Mouse (Mus musculus): Measurements from ENCODE around the gene Gpatch8. TPM values are rescaled to one million over a fixed set of nuclear protein-coding genes. Genes with fewer than 3 reads are reported as not detected.

The Gpatch8 gene
- polyA plus RNA-seq, 1 experiment from 2014 or later: 83.7 TPM

GRCm38 (mm10) chr11:102586445-102587130, 30.4 kb upstream of the Gpatch8 start:
- ATAC-seq (ENCODE audit: low read depth): no peak
- no peaks in the 10 kb centered on the region for H3K27me3 ChIP-seq (ENCODE audit: control insufficient read depth, insufficient read depth, low read length)
- H3K9me3 ChIP-seq (ENCODE audit: control insufficient read depth, low read length): no peaks in the 10 kb centered on the region
- WGBS: 94% methylated on average over 4 of the region's 4 CpGs
- H3K27ac ChIP-seq (ENCODE audit: low read depth, low read length): no peak overlapping the region
- H3K4me2 ChIP-seq (ENCODE audit: low read depth, low read length): no peak overlapping the region
- no peak overlapping the region for H3K9ac ChIP-seq (replicated peaks; ENCODE audit: low read depth, low read length)
- 0 out of 2 replicates have a peak, but pooled peaks cover 5% of the 10 kb centered on the region for H3K4me1 ChIP-seq (ENCODE audit: control insufficient read depth, insufficient read depth, low read length)
- H3K36me3 ChIP-seq (ENCODE audit: control insufficient read depth, insufficient read depth, low read length): no peaks in the 10 kb centered on the region
- no peak overlapping the region for H3K4me3 ChIP-seq (ENCODE audit: low read depth, low read length)

- H3K9ac ChIP-seq (replicated peaks; ENCODE audit: low read depth, low read length): no peak overlapping the region
- H3K4me3 ChIP-seq (ENCODE audit: low read depth, low read length): no peak overlapping the region
- WGBS: 23% methylated on average over 5 of the region's 5 CpGs
- H3K36me3 ChIP-seq (ENCODE audit: control insufficient read depth, insufficient read depth, low read length): no peaks in the 10 kb centered on the region
- no peaks in the 10 kb centered on the region for H3K9me3 ChIP-seq (ENCODE audit: control insufficient read depth, low read length)
- no peak for ATAC-seq (ENCODE audit: low read depth)
- no peak overlapping the region for H3K4me2 ChIP-seq (ENCODE audit: low read depth, low read length)
- no peaks in the 10 kb centered on the region for H3K27me3 ChIP-seq (ENCODE audit: control insufficient read depth, insufficient read depth, low read length)
- H3K27ac ChIP-seq (ENCODE audit: low read depth, low read length): no peak overlapping the region
- peaks cover 11% of the 10 kb centered on the region; the same call in 1 of the 2 replicates for H3K4me1 ChIP-seq (ENCODE audit: control insufficient read depth, insufficient read depth, low read length)
Measured at GRCm38 (mm10) chr11:102582736-102583135, 26.5 kb upstream of the Gpatch8 start.

GRCm38 (mm10) chr11:102582016-102582610, 25.9 kb upstream of the Gpatch8 start:
- no peaks in the 10 kb centered on the region for H3K27me3 ChIP-seq (ENCODE audit: control insufficient read depth, insufficient read depth, low read length)
- WGBS: 20% methylated on average over 13 of the region's 13 CpGs
- no peaks in the 10 kb centered on the region for H3K36me3 ChIP-seq (ENCODE audit: control insufficient read depth, insufficient read depth, low read length)
- no peak for ATAC-seq (ENCODE audit: low read depth)
- peaks cover 11% of the 10 kb centered on the region; the same call in 1 of the 2 replicates for H3K4me1 ChIP-seq (ENCODE audit: control insufficient read depth, insufficient read depth, low read length)
- no peaks in the 10 kb centered on the region for H3K9me3 ChIP-seq (ENCODE audit: control insufficient read depth, low read length)
- H3K9ac ChIP-seq (replicated peaks; ENCODE audit: low read depth, low read length): no peak overlapping the region
- no peak overlapping the region for H3K4me3 ChIP-seq (ENCODE audit: low read depth, low read length)
- no peak overlapping the region for H3K4me2 ChIP-seq (ENCODE audit: low read depth, low read length)
- no peak overlapping the region for H3K27ac ChIP-seq (ENCODE audit: low read depth, low read length)

- Histone ChIP-seq H3K9ac (replicated peaks; ENCODE audit: low read depth, low read length) (no peak overlapping the region), H3K36me3 (ENCODE audit: control insufficient read depth, insufficient read depth, low read length) (no peaks in the 10 kb centered on the region), H3K4me3 (ENCODE audit: low read depth, low read length) (no peak overlapping the region), H3K4me1 (ENCODE audit: control insufficient read depth, insufficient read depth, low read length) (peaks cover 11% of the 10 kb centered on the region; the same call in 1 of the 2 replicates), H3K4me2 (ENCODE audit: low read depth, low read length) (no peak overlapping the region), H3K27ac (ENCODE audit: low read depth, low read length) (peak overlapping the region; percentile 6; the same call in 1 of the 2 replicates), H3K27me3 (ENCODE audit: control insufficient read depth, insufficient read depth, low read length) (no peaks in the 10 kb centered on the region), H3K9me3 (ENCODE audit: control insufficient read depth, low read length) (no peaks in the 10 kb centered on the region)
- 15% methylated on average over 11 of the region's 11 CpGs for WGBS
- no peak for ATAC-seq (ENCODE audit: low read depth)
Measured at GRCm38 (mm10) chr11:102581281-102582015, 25.3 kb upstream of the Gpatch8 start.

GRCm38 (mm10) chr11:102580034-102580330, 23.8 kb upstream of the Gpatch8 start:
- no peak overlapping the region for H3K9ac ChIP-seq (replicated peaks; ENCODE audit: low read depth, low read length)
- peak overlapping the region; percentile 55; the same call in 1 of the 2 replicates for H3K27ac ChIP-seq (ENCODE audit: low read depth, low read length)
- no peak for ATAC-seq (ENCODE audit: low read depth)
- no peaks in the 10 kb centered on the region for H3K36me3 ChIP-seq (ENCODE audit: control insufficient read depth, insufficient read depth, low read length)
- no peaks in the 10 kb centered on the region for H3K27me3 ChIP-seq (ENCODE audit: control insufficient read depth, insufficient read depth, low read length)
- peaks cover 11% of the 10 kb centered on the region; the same call in 1 of the 2 replicates for H3K4me1 ChIP-seq (ENCODE audit: control insufficient read depth, insufficient read depth, low read length)
- WGBS: 26% methylated on average over 3 of the region's 3 CpGs
- no peaks in the 10 kb centered on the region for H3K9me3 ChIP-seq (ENCODE audit: control insufficient read depth, low read length)
- no peak overlapping the region for H3K4me3 ChIP-seq (ENCODE audit: low read depth, low read length)
- H3K4me2 ChIP-seq (ENCODE audit: low read depth, low read length): no peak overlapping the region

GRCm38 (mm10) chr11:102579165-102580033, 23.2 kb upstream of the Gpatch8 start, which contains the start of gene Gm11627:
TSS of gene Gm11627 (minus strand) at chr11:102579461.
- H3K4me3 ChIP-seq (ENCODE audit: low read depth, low read length): peak within 1 kb of the TSS; percentile 12; the same call in 1 of the 2 replicates
- 5% methylated on average over 23 of the region's 23 CpGs for WGBS
- peak within 1 kb of the TSS; percentile 32 for H3K4me2 ChIP-seq (ENCODE audit: low read depth, low read length)
- H3K9me3 ChIP-seq (ENCODE audit: control insufficient read depth, low read length): no peaks in the 10 kb centered on the region
- no peak within 1 kb of the TSS for H3K9ac ChIP-seq (replicated peaks; ENCODE audit: low read depth, low read length)
- H3K4me1 ChIP-seq (ENCODE audit: control insufficient read depth, insufficient read depth, low read length): peaks cover 11% of the 10 kb centered on the region; the same call in 1 of the 2 replicates
- peak within 1 kb of the TSS; percentile 55; the same call in 1 of the 2 replicates for H3K27ac ChIP-seq (ENCODE audit: low read depth, low read length)
- H3K36me3 ChIP-seq (ENCODE audit: control insufficient read depth, insufficient read depth, low read length): no peaks in the 10 kb centered on the region
- H3K27me3 ChIP-seq (ENCODE audit: control insufficient read depth, insufficient read depth, low read length): no peaks in the 10 kb centered on the region
- ATAC-seq (ENCODE audit: low read depth): peak; percentile 78

GRCm38 (mm10) chr11:102578341-102579118, 22.3 kb upstream of the Gpatch8 start:
- 0 out of 2 replicates have a peak, but pooled peaks have one; percentile 15 for ATAC-seq (ENCODE audit: low read depth)
- H3K4me3 ChIP-seq (ENCODE audit: low read depth, low read length): peak overlapping the region; percentile 12; the same call in 1 of the 2 replicates
- no peak overlapping the region for H3K9ac ChIP-seq (replicated peaks; ENCODE audit: low read depth, low read length)
- H3K27me3 ChIP-seq (ENCODE audit: control insufficient read depth, insufficient read depth, low read length): no peaks in the 10 kb centered on the region
- no peaks in the 10 kb centered on the region for H3K36me3 ChIP-seq (ENCODE audit: control insufficient read depth, insufficient read depth, low read length)
- H3K4me1 ChIP-seq (ENCODE audit: control insufficient read depth, insufficient read depth, low read length): peaks cover 11% of the 10 kb centered on the region; the same call in 1 of the 2 replicates
- 6% methylated on average over 27 of the region's 27 CpGs for WGBS
- peak overlapping the region; percentile 32; the same call in 1 of the 2 replicates for H3K4me2 ChIP-seq (ENCODE audit: low read depth, low read length)
- H3K9me3 ChIP-seq (ENCODE audit: control insufficient read depth, low read length): no peaks in the 10 kb centered on the region
- peak overlapping the region; percentile 55; the same call in 1 of the 2 replicates for H3K27ac ChIP-seq (ENCODE audit: low read depth, low read length)
